Mouse (Mus musculus): ENCODE data around the gene Zfp37.

DNA sequence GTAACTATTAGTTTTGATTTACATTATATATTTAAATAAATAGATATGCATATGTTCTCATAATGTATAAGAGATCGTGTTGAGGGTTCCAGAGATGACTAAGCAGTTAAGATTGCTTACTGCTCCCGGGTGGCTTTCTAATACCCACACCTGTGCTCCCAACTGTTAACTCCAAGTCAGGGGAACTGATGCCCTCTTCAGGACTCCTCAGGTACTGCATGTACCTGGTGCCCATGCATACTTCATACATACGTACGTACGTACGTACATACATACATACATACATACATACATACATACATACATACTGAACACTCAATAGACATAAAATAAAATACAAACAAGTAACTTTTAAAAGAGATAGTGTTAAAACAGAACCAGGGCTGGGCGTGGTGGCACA is 1.4 kb downstream of the Zfp37 start:
- TF ChIP-seq CTCF (IDR thresholded peaks at IDR 0.05; ENCODE audit: borderline replicate concordance, insufficient read depth, low read depth, low read length) (peak; percentile 26; the same call in 1 of the 2 replicates), POLR2A (IDR thresholded peaks at IDR 0.05; ENCODE audit: borderline replicate concordance, insufficient read depth, low read length) (no peak)

Data from cerebellum, adult 2 months (tissue).